Mouse (Mus musculus) CH12.LX (cell line): ENCODE measurements around the gene Mapk1ip1. TPM values are rescaled to one million over a fixed set of nuclear protein-coding genes. Genes with fewer than 3 reads are reported as not detected.

Experiments used
- DNase-seq: peaks from one replicate; pipeline ENCODE4 v3.0.0-alpha.2; 2013; ENCODE audit errors: extremely low read depth
- H3K27ac ChIP-seq: 2 replicates; pipeline ENCODE4 v1.5.1; 2012; ENCODE audit warnings: low read depth, mild to moderate bottlenecking, control low read depth, moderate library complexity; ENCODE audit not compliant: insufficient read depth
- H3K27me3 ChIP-seq: replicated peaks from 2 replicates; pipeline ENCODE3; 2012; ENCODE audit warnings: inconsistent platforms
- H3K36me3 ChIP-seq, 2 experiments: replicated peaks in 1 of 2; 2 replicates each; pipeline versions ENCODE3 to v1.6.1; 2012; ENCODE audit warnings: inconsistent platforms in 1 of 2, low read length in 1 of 2, mild to moderate bottlenecking in 1 of 2, mixed read lengths in 1 of 2, moderate library complexity in 1 of 2; ENCODE audit not compliant: control insufficient read depth in 1 of 2, insufficient read depth in 1 of 2
- H3K4me1 ChIP-seq, 2 experiments: 2 replicates each; pipeline ENCODE4 v1.6.1; 2012; ENCODE audit warnings: inconsistent platforms in 1 of 2, moderate library complexity in 1 of 2; ENCODE audit not compliant: insufficient read depth in 2 of 2, control insufficient read depth in 1 of 2
- H3K4me2 ChIP-seq: 2 replicates; pipeline ENCODE4 v1.6.1; 2012; ENCODE audit warnings: low read depth, mild to moderate bottlenecking, control low read depth; ENCODE audit not compliant: poor library complexity, insufficient read depth, severe bottlenecking
- H3K4me3 ChIP-seq, 3 experiments: fragments of 150-350 bp in 1 of 3; sonication (generic) in 1 of 3; replicated peaks in 1 of 3; 2 replicates each; pipeline versions ENCODE3 to v1.5.1; 2011 to 2012; ENCODE audit warnings: low read depth in 2 of 3, low read length in 2 of 3, mild to moderate bottlenecking in 2 of 3, moderate library complexity in 2 of 3, control low read depth in 1 of 3, improper control_type of control experiment in 1 of 3, inconsistent platforms in 1 of 3, mixed read lengths in 1 of 3; ENCODE audit not compliant: poor library complexity in 1 of 3
- H3K79me2 ChIP-seq: replicated peaks from 2 replicates; pipeline ENCODE4 v1.6.1; 2012; ENCODE audit warnings: mild to moderate bottlenecking, moderate library complexity; ENCODE audit not compliant: control insufficient read depth, poor library complexity, insufficient read depth, severe bottlenecking; ENCODE audit errors: extremely low read depth
- H3K9ac ChIP-seq: 2 replicates; pipeline ENCODE4 v1.6.1; 2012; ENCODE audit warnings: low read depth, mild to moderate bottlenecking, control low read depth, moderate library complexity; ENCODE audit not compliant: insufficient read depth
- H3K9me3 ChIP-seq: replicated peaks from 2 replicates; pipeline ENCODE3; 2012; ENCODE audit warnings: low read length, inconsistent platforms, mixed read lengths
- BHLHE40 ChIP-seq: IDR thresholded peaks from 2 replicates; pipeline ENCODE4 v1.6.1; 2011; ENCODE audit warnings: mild to moderate bottlenecking, low read depth, low read length, improper control_type of control experiment
- CHD2 ChIP-seq: IDR thresholded peaks from 2 replicates; pipeline ENCODE4 v1.6.1; 2011; ENCODE audit warnings: low read length, improper control_type of control experiment
- EP300 ChIP-seq: IDR thresholded peaks from 2 replicates; pipeline ENCODE4 v1.6.1; 2011; ENCODE audit warnings: low read length, improper control_type of control experiment
- ETS1 ChIP-seq: conservative IDR thresholded peaks from 2 replicates; pipeline ENCODE4 v1.6.1; 2012; ENCODE audit warnings: low read depth, mild to moderate bottlenecking, inconsistent platforms, low read length, improper control_type of control experiment, moderate library complexity
- GABPA ChIP-seq: IDR thresholded peaks from 2 replicates; pipeline ENCODE4 v1.6.1; 2012; ENCODE audit warnings: low read depth, low read length, improper control_type of control experiment, inconsistent platforms; ENCODE audit not compliant: insufficient replicate concordance
- HCFC1 ChIP-seq: IDR thresholded peaks from 2 replicates; pipeline ENCODE4 v1.6.1; 2012; ENCODE audit warnings: low read depth, mild to moderate bottlenecking, inconsistent platforms, low read length, improper control_type of control experiment
- KAT2A ChIP-seq: IDR thresholded peaks from 2 replicates; pipeline ENCODE4 v1.6.1; 2012; ENCODE audit warnings: low read length, improper control_type of control experiment, inconsistent platforms; ENCODE audit not compliant: insufficient replicate concordance
- MAFK ChIP-seq: IDR thresholded peaks from 2 replicates; pipeline ENCODE4 v1.6.1; 2011; ENCODE audit warnings: low read length, improper control_type of control experiment; ENCODE audit not compliant: insufficient replicate concordance
- MAZ ChIP-seq: IDR thresholded peaks from 2 replicates; pipeline ENCODE4 v1.6.1; 2012; ENCODE audit warnings: low read depth, mild to moderate bottlenecking, inconsistent platforms, low read length, improper control_type of control experiment, moderate library complexity
- MEF2A ChIP-seq: IDR thresholded peaks from 2 replicates; pipeline ENCODE4 v1.6.1; 2014; ENCODE audit warnings: low read depth, mild to moderate bottlenecking, inconsistent platforms, low read length, improper control_type of control experiment, borderline replicate concordance
- NELFE ChIP-seq: IDR thresholded peaks from 2 replicates; pipeline ENCODE4 v1.6.1; 2011; ENCODE audit warnings: low read depth, low read length, improper control_type of control experiment
- NRF1 ChIP-seq: IDR thresholded peaks from 2 replicates; pipeline ENCODE4 v1.6.1; 2014; ENCODE audit warnings: low read depth, mild to moderate bottlenecking, inconsistent platforms, low read length, improper control_type of control experiment, moderate library complexity
- PAX5 ChIP-seq: IDR thresholded peaks from 2 replicates; pipeline ENCODE4 v1.6.1; 2012; ENCODE audit warnings: low read length, inconsistent platforms, mixed read lengths
- POLR2A ChIP-seq: IDR thresholded peaks from 2 replicates; pipeline ENCODE4 v1.6.1; 2011; ENCODE audit warnings: low read depth, mild to moderate bottlenecking, improper control_type of control experiment, low read length
- RCOR1 ChIP-seq: conservative IDR thresholded peaks from 2 replicates; pipeline ENCODE4 v1.6.1; 2012; ENCODE audit warnings: low read depth, mild to moderate bottlenecking, inconsistent platforms, low read length, improper control_type of control experiment
- SIN3A ChIP-seq: IDR thresholded peaks from 2 replicates; pipeline ENCODE4 v1.6.1; 2012; ENCODE audit warnings: low read length, improper control_type of control experiment, inconsistent platforms
- UBTF ChIP-seq: IDR thresholded peaks from 2 replicates; pipeline ENCODE4 v1.6.1; 2012; ENCODE audit warnings: low read depth, mild to moderate bottlenecking, inconsistent platforms, low read length, improper control_type of control experiment, moderate library complexity
- USF1 ChIP-seq: IDR thresholded peaks from 2 replicates; pipeline ENCODE4 v1.6.1; 2014; ENCODE audit warnings: low read depth, mild to moderate bottlenecking, inconsistent platforms, low read length, improper control_type of control experiment
- ZC3H11A ChIP-seq: IDR thresholded peaks from 2 replicates; pipeline ENCODE4 v1.6.1; 2012; ENCODE audit warnings: low read depth, mild to moderate bottlenecking, inconsistent platforms, low read length, improper control_type of control experiment
- ZKSCAN1 ChIP-seq: IDR thresholded peaks from 2 replicates; pipeline ENCODE4 v1.6.1; 2012; ENCODE audit warnings: low read depth, inconsistent platforms, low read length, improper control_type of control experiment, borderline replicate concordance
- ZMIZ1 ChIP-seq: IDR thresholded peaks from 2 replicates; pipeline ENCODE4 v1.6.1; 2012; ENCODE audit warnings: low read depth, mild to moderate bottlenecking, inconsistent platforms, low read length, improper control_type of control experiment
- ZNF384 ChIP-seq: IDR thresholded peaks from 2 replicates; pipeline ENCODE4 v1.6.1; 2012; ENCODE audit warnings: low read depth, low read length, improper control_type of control experiment, inconsistent platforms
- dilution Hi-C: fragments of 300-500 bp; cut with MboI; formaldehyde crosslinking; loops from 2 replicates; pipeline ENCODE4 v1.14.3; 2020; ENCODE audit warnings: low sequenced_read_pairs; ENCODE audit not compliant: extremely low pct_unique_long_range_greater_than_20kb, extremely low pct_ligation_motif_present
- in situ Hi-C: fragments of 300-500 bp; cut with MboI; formaldehyde crosslinking; loops from 3 replicates; pipeline ENCODE4 v1.14.3; 2019; ENCODE audit warnings: low sequenced_read_pairs, low pct_ligation_motif_present, low pct_unique_long_range_greater_than_20kb, mixed read lengths
- polyA plus RNA-seq: library from polyadenylated mRNA; unstranded; fragments of >175 nt; gene quantifications from 2 replicates; pipeline ENCODE4 v1.2.1, GENCODE M21; 2012; ENCODE audit warnings: low read depth; ENCODE audit not compliant: insufficient read length
- total RNA-seq, 2 experiments: library from RNA; depleted of rRNA; stranded (reverse); fragments of 300-350 nt in 1 of 2; fragments of >200 nt in 1 of 2; gene quantifications; 2 replicates each; pipeline ENCODE4 v1.2.3; 2012 to 2014

The Mapk1ip1 gene
- total and polyA plus RNA-seq, 3 experiments: 4.2 to 6.6 (median 5.1) TPM

- Histone ChIP-seq H3K27ac (no peak overlapping the region), H3K9me3 (no peaks in the 10 kb centered on the region), H3K9ac (no peak overlapping the region), H3K4me2 (no peak overlapping the region), H3K4me3 (no peak overlapping the region), H3K79me2 (no peaks in the 10 kb centered on the region; the same call in 1 of the 2 replicates), H3K27me3 (no peaks in the 10 kb centered on the region), H3K4me1 (no peaks in the 10 kb centered on the region), H3K36me3 (peaks cover 69 to 98% of the 10 kb centered on the region in 2 experiments)
- TF ChIP-seq RCOR1: no peak
- TF ChIP-seq NRF1: no peak
- no peak for TF ChIP-seq POLR2A
- TF ChIP-seq HCFC1: no peak
- no peak for TF ChIP-seq ZNF384
- no peak for TF ChIP-seq ZKSCAN1
- no peak for TF ChIP-seq KAT2A
- no peak for TF ChIP-seq MAFK
- no peak for TF ChIP-seq BHLHE40
- TF ChIP-seq USF1: no peak
- no peak for TF ChIP-seq SIN3A
- TF ChIP-seq MAZ: no peak
- dilution Hi-C loops (no loop called here), in situ Hi-C loops (no loop called here)
- no peak for DNase-seq
Measured at GRCm38 (mm10) chr7:138875031-138875430, 29.0 kb upstream of the Mapk1ip1 start.

- TF ChIP-seq EP300 (no peak), ZKSCAN1 (no peak), GABPA (no peak), BHLHE40 (no peak), ETS1 (no peak), CHD2 (no peak), POLR2A (no peak), MAZ (no peak), MEF2A (no peak), UBTF (no peak), ZC3H11A (no peak), USF1 (no peak), NRF1 (no peak), NELFE (no peak), ZMIZ1 (no peak), PAX5 (no peak), RCOR1 (no peak), MAFK (no peak)
- TF ChIP-seq, all 38 proteins: peak for 0
- no peaks in the 10 kb centered on the region for H3K27me3 ChIP-seq
- no peak overlapping the region for H3K27ac ChIP-seq
- no peak overlapping the region for H3K4me2 ChIP-seq
- H3K9ac ChIP-seq: no peak overlapping the region
- H3K9me3 ChIP-seq: no peaks in the 10 kb centered on the region
- in situ Hi-C loops: no loop called here
- H3K79me2 ChIP-seq: no peaks in the 10 kb centered on the region; the same call in 1 of the 2 replicates
- dilution Hi-C loops: no loop called here
- no peak overlapping the region for H3K4me3 ChIP-seq
- no peak for DNase-seq
- H3K36me3 ChIP-seq: peaks cover 66 to 94% of the 10 kb centered on the region in 2 experiments
- no peaks in the 10 kb centered on the region for H3K4me1 ChIP-seq
Measured at GRCm38 (mm10) chr7:138872956-138873355, 26.9 kb upstream of the Mapk1ip1 start.
